Mouse (Mus musculus) brain, embryonic 18.5 days (tissue): Measurements from ENCODE around the gene Smyd3.

Experiments used
- DNase-seq: peaks from one replicate; pipeline ENCODE4 v3.0.0-alpha.2; 2012; ENCODE audit warnings: low read depth, low spot score

The Smyd3 gene

DNA sequence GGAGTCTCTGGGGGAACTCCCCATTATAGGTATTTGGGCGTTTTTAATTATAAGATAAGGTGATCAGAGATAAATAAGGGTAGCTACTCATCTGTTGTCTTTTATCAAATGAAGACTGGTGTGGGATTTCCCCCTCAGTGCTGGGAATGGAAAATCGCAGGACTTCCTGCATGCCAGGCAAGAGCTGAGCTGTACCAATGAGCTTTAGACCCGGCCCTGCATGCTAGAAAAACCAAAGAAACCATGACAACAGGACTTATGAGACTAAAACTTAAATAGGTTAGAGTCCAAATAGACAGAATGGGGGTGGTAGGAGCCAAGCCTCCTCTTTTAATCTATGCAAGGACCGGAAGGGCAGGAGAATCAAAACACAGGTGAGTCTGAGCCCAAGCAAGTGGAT, 492.7 kb downstream of the Smyd3 start:
- DNase-seq, result no peak

DNA sequence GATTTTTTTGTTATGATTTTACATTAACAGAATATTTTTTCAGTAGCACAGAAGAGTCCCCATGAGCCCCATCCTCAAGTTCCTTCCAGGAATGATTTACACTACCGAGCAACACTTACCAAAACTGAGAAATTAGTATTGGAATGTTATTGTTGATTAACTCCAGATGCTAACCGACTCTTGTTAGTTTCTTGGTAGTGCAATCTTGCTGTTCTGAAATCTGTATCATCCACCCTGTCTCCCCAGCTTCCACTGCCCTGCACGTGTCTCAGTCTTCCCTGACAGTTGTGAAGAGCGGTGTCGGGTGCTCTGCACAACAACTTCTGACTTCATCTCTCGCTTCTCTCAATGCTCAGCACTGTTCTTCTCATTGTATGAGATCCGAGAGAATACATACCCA, 494.4 kb downstream of the Smyd3 start:
- DNase-seq, result no peak

DNA sequence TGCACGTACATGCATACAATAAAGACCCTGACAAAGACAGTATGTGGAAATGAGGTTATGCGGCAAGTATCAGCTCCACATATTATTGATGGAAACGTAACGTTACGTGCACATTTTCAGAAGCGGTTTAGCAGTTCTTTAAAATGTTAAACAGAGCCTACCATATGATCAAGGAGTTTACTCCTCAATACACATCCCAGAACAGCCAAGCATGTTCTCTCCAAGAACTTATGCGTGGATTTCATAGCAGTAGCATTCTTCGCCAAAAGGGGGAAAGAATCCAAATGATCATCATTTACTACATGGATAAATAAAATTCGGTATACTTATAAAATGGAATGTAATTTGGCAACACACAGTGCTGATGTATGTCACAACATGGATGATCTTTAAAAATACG, 500.4 kb downstream of the Smyd3 start:
- DNase-seq, result no peak

DNA sequence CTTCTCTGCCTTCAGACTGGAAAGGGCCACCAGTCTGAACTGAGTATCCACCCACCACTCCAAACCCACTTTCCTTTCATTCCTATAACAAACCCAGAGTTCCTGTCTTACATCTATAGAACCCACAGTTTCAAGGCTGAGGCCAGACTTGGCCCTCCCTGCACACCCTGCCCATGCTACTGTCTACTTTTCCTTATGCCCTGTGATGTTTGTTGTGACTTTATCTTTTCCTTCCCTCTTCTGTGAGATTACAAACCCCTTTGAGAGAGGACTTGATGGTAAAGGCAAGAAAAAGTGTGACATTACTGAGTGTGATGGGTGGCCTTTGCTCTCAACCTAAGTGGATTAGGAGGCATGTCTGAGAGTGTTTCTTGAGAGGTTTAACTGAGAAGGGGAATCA, 504.8 kb downstream of the Smyd3 start:
- no peak for DNase-seq

DNA sequence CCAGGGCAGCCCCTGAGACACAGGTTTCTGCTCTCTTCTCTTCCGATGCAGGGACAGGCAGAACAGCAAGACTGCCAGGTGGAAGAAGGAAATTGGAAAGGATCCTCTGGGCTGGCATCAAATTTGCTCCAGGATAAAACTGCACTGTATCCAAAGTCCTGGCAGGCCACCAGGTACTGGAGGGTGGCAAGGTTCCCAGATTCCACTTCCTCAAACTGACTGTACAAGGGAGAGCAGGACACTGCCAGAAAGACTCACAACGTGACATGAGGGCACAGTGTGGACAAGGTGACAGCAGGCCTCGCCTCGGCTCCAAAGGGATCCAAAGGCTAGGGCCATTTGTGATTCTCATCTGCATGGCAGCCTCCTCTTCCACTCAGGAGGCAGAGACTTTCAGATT, 505.6 kb downstream of the Smyd3 start:
- DNase-seq, result no peak

DNA sequence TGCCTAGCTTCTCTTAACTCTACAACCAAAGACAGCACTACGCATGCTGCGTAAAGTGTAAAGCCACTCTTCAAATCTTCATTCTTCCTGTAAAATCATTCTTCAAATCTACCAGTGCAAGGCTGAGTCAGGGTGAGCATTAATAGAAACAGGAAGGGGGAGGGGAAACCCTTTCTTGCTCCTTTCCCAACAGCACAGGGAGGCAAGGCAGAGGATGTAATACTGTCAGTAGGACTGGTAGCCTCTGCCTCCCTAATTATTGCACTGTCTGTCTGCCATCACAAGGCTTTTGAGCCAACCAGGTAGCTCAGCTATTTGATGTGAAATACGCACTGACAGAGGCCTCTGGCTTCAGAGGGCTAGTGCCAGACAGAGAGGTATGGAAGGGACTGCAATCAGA, 507.1 kb downstream of the Smyd3 start:
- no peak for DNase-seq

DNA sequence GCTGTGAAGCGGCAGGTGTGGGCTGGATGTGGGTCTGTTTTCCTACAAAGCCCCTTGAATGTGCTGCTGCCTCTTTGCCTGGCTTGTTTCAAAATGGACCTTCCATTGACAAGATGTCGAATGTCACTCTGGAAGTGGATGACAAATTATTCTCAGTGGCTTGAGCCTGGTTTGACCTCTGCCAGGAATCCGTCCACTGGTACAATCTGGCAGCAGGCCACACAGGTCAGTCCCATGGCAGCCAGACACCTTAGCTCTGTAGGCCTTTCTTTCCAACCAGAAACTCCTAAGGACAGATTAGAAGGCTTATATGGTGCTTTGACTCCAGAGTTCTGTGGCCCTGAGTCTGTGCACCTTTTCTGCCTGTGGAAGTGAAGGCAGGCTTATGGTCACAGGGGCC, 507.9 kb downstream of the Smyd3 start:
- DNase-seq, result no peak

DNA sequence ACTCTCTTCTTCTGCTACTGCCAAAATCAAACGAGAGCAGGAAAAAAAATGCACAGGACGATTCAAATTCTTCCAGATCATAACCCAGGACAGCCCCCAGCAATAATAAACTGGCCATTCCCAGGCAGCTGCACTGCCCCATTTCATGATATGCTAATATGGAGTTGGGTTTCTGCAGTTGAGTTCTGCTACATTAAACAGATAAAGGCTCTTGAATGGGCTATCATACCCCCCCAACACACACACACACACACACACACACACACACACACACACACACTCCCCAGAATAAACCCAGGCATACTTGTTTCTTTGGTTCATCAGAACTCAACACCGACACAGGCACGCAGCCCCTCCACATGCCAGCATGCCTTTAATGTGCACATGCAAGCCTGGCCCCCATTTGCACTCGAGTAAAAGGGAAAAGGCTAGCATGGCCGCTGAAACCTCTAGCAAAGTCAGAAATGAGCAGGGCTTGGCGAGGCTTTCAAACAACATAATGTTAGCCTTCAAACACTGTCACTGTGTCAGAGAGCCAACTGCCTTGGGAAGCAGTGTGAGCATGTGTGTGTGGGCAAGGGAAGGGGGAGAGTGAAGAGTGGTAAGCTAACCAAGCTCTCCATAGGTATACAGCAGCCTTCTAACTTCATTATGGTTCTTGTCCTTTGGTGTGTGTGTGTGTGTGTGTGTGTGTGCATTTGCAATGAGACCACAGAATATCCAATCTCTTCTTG, 513.5 kb downstream of the Smyd3 start:
- DNase-seq, result peak; percentile 57

DNA sequence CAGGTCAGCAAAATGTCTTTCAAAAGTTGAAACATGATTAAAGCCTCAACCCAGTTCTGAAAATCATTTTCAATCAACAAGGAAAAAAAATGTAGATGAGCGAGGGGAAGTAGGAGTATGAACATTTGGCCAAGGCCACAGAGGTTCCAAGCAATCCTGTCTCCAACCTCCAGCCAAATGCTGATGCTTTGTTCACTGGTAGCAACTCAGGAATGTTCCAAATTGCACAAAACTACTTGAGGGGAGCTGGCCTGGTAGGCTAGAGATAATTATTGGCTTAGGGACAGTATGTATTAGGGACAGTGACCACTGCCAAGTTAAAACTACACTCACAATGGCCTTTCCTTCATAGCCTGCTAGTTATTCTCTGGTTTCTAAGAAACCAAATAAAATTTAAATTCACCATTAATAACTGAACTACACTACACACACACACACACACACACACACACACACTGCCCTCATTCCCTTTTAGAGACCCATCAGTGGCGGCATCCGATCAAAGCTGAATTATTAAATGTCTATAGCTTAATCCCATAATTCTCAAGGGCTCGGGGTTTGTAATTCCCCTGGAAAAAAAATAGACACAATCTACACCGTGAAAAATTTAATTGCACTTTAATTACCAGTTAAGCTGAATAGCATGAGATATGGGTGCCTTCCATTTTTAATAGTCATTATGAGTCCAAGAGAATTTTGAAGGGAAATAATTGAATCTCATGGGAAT, 514.3 kb downstream of the Smyd3 start:
- no peak for DNase-seq

DNA sequence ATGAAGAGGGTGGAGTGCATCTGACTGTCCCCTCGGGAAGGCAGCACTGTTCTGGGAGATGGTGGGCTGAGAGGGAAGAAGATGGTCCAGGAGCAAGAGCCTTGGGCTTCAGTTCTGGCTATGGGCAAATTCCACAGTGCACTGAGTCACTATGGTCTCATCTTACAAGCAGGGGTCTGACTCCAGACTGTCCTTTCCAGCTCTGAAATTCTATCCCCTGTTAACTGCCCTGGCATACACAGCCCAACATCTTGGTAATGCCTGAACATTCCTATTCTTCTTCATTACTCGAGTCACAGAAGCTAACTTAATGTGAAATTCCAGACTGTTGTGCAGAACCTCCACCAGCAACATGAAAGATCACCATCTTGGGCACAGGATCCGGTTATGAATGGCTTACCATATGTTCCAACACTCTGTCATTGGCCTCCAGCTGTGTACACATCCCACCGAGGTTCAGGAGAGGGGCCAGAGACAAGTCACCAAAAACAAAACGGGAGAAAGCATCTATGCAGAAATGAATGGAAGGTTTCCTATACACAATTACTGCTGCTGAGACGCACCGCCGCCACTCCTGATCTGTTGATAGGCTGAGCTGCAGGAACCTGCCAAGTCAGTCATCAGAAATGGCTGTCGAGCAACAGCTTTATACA, 517.8 kb downstream of the Smyd3 start:
- DNase-seq, result no peak

DNA sequence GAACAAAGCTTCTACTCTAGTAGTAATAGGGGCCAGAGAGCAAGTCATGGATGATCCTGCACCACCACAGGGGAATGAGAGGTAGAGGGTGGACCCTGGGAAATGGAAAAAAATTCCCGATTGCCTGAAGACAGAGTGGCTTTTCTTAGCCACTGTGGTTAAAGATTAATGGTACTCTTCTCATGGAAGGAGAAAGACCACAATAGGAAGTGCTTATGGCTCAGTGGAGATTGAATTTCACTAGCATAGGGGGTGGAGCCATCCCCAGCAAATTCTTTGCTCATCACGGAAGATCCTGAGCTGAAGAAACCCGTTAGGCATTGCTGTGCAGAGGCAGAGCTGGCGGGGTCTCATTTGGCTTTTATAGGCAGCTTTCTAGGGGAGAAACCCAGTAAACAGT, 520.0 kb downstream of the Smyd3 start:
- no peak for DNase-seq

DNA sequence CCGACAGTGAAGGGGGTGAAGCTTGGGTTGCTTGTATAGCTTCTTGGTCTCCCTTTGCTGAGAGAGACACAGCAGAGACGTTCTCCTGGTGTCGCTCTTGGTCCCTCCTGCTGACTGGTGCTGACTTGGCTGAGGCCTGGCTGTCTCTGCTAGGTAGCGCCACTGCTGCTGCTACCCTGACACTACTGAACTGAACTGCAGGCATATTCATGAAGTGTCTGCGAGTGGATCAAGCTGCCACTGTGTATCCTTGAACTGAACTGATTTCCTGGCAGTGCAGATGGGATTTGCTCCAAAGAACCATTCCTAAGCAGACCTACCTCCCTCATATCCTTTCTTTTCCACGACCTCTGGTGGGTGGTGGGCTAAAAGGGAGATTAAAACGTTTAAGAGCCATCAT, 523.6 kb downstream of the Smyd3 start:
- no peak for DNase-seq

DNA sequence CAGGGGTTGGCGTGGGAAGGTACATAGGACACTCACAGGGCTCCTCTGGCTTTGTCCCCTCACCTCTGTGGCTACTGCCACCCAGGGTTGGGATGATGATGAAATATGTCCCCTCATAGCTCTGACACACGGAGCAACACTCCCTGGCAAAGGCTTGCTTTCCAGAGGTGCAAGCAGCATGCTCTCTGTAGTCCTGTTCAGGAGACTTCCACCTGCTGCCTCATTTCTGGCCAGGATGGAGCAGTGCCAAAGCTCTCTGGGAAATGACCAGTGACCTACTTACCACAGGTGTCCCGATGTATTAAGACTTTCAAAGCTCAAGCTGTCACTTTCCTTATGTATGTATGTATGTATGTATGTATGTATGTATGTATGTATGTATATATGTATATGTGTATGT, 525.3 kb downstream of the Smyd3 start:
- DNase-seq, result no peak

DNA sequence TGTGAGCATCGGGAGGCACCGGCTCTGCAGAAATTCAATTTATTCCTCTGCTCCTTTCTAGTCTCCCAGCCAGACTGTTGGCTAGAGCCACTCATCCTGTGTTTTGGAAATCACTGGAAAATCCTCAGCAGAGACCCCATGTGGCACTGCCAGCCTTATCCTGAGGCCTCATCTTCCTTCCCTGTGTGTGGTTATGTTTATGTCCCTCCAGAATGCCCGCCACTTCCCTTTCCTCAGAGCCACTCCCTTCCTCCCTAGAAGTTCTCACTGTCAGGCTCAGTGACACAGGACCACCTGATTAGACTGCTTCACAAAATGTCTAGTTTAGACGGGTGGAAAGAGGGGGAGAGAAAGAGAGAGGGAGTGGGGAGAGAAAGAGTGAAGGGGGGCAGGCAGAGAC, 526.4 kb downstream of the Smyd3 start:
- no peak for DNase-seq

DNA sequence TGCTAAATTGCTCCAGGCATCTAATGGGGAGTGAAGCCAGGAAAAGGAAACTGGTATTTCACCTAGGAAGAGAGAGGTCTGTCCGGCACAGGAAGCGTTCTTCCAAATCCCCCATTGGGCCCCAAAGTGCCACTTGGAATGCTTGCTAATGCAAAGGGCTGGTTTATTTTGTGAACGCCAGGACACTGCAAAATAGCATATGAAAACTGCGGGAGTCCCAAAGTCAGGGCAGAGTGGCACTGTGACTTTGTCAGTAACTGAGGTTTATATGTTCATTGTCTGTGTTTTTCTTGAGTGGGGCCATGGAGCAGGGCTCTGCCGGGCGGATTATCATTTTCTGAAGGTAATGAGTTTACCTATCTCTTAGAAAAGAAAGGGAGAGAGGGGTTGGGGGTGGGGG, 526.8 kb downstream of the Smyd3 start:
- no peak for DNase-seq

DNA sequence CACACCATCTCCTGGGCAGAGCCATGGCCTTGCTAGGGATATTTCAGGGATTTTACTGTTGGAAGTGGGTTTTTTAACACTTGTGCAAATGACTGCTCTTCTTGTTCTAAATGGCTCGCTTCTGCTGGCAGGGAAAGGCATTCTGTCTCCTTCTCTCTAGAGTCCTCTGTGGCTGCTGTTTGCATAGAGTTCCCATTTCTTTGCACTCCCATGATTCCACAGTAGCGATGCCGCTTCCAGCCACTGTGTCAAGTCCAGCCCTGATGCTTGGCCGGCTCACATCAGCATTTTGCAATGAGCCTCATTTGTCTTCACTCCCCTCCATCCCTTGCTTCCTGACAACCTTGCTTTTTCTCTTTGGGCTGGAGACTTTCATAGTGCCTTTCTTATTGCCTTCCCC, 528.4 kb downstream of the Smyd3 start:
- no peak for DNase-seq

DNA sequence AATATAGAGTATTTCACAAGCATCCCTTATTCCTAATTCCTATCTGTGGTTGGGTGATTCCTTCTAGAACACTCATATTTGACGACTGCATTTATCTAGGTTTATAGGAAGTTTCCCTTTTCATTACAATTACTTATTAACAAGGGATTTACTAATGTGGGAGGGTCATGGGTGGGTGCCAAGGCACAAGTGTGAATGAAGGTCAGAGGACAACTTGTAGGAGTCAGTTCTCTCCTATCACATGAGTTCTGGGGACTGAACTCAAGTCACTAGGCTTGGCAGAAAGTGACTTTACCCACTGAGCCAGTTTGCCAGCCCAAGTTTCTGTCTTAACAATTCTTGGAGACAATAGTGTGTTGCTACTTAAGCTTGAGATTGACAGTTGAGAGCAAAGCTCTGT, 529.7 kb downstream of the Smyd3 start:
- DNase-seq, result no peak

DNA sequence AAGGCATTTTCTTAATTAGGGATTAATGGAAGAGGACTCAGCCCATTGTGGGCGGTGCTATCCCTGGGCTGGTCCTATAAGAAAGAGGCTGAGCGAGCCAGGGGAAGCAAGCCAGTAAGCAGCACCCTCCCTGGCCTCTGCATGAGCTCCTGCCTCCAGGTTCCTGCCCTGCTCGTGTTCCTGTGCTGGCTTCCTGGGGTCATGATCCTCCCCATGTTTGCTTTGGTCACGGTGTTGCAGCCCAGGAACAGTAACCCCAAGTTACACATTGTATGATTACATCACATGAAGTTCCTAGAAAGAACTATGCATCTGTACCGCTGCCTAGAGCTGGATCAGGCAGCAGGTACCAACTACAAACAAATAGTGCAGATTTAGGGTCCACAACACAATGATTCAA, 536.2 kb downstream of the Smyd3 start:
- no peak for DNase-seq

DNA sequence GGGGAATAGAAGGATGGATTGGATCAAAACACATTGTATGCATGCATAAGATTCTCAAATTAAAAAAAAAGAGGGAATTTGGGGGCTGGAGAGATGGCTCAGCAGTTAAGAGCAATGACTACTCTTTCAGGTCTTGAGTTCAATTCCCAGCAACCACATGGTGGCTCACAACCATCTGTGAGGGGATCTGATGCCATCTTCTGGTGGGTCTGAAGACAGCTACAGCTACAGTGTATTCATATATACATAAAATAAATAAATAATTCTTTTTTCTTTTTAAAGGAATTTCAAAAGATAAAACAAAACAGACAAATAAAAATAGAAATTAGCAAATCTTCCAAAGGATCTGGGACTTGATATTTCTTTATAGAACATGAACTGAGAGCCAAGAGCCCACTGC, 537.7 kb downstream of the Smyd3 start:
- no peak for DNase-seq

DNA sequence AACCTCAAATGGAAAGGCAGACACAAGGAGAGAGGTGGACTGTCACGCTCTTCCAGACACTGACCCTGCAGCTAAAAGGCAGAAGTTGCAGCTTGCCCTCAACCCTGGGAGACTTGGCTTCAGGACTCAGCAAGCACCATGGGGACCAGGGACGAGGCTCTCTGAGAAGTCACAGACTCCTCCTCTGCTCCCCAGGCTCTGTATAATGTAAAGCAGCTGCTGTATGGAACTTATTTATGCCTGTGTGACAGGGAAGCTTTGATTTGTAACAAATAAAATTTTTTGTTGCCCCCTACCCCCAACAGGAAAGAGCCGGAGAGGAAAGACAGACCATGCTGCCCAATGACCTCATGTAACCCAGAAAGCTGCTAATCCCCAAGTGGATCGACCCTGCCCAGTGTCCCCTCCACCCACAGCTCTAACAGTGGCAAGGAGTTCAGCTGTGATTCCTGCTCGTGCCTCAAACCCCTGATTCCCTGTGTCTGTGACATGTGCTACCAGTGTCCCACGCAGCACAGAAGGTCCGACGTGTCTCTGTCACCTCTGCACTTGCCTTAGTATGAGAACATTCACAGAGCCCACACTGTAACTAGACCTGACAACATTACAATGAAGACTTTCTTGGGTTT, 539.1 kb downstream of the Smyd3 start:
- no peak for DNase-seq

DNA sequence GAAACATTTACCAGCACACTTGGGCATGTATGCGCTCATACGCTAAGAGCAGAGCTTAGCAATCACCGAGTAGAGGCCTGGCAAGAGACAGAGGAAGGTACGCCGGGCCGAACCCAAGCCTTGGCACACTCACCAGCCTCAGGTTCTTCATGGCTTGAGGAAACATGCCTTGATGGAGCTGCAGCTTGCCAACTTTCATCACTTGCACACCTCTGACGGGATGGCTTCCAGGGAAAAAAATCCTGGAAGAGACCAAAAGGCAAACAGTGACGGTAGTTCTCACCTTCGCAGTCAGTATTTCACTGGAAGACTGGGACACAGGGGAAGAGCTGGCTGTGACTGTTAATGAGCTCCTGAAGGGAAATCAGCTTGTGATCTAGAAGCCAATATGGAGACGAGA, 545.8 kb downstream of the Smyd3 start:
- no peak for DNase-seq

DNA sequence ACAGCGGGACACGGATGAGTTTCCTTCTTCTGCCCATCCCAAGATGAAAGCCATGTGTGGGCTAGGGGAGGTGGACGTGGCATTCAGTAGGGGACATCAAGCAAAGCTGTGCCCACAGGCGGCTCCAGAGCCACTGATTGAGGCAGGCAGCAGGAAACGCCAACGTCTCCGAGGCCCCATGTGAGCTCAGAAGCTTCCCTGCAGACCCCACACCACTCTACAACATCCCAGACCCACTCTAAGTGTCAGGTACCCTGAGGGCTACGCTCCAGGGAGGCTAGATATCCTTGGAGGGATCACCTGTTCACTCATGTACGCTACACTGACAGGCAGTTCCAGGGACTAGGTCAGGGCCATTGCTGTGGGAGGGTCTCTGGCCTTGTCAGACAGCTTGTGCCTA, 556.2 kb downstream of the Smyd3 start:
- DNase-seq, result no peak
